Mouse (Mus musculus): ENCODE data around the gene Rnpep. TPM values are rescaled to one million over a fixed set of nuclear protein-coding genes. Genes with fewer than 3 reads are reported as not detected.

Gene Rnpep
- polyA plus RNA-seq, 1 experiment = 15.7 TPM

DNA sequence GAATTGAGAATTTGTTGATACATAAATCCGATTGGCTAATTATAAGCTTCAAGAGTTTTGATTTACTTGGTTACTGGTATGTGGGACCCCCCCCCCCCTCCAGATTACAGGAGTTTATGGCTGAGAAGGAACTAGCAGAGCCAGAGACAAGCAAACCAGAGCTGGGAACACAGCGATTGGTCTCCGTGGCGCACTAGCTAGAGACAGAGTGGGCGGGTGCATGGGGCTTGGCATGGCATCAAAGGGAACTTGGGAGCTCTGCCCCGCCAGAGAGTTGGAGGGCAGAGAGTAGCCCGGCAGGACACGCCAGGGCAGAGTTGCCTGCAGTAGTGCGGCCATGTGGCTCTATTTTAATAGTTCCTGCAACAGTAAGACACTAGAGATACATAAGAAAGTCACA is 3.2 kb downstream of the Rnpep start:
- Histone ChIP-seq H3K4me1 (ENCODE audit: control insufficient read depth, insufficient read depth, low read length) (peaks cover 14% of the 10 kb centered on the region), H3K4me3 (ENCODE audit: control insufficient read depth, low read depth, low read length) (no peak overlapping the region), H3K27me3 (ENCODE audit: control insufficient read depth, insufficient read depth, low read length) (peaks cover 2% of the 10 kb centered on the region), H3K27ac (ENCODE audit: control insufficient read depth, insufficient read depth, low read depth, low read length) (no peak overlapping the region), H3K36me3 (ENCODE audit: control insufficient read depth, insufficient read depth, low read length) (no peaks in the 10 kb centered on the region)
- TF ChIP-seq POLR2A (IDR thresholded peaks at IDR 0.05; ENCODE audit: control insufficient read depth, low read depth, low read length) (0 out of 2 replicates have a peak, but pooled peaks have one; percentile 28), CTCF (IDR thresholded peaks at IDR 0.05; ENCODE audit: control insufficient read depth, insufficient read depth, insufficient replicate concordance, low read depth, low read length) (no peak)

DNA sequence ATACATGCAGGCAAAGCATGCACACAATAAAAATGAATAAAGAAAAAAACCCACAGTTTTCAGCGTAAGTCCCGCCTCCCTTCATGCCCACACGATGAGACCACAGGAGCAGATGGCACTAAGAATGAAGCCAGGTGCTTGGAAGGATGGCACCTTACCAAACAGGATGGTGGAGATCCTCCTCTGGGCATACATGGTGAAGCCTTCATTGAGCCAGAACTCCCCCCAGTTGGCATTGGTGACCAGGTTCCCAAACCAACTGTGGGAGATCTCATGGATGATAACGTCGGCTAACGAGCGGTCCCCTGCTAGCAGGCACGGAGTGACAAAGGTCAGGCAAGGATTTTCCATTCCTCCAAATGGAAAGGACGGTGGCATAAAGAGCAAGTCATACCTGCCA is 12.5 kb downstream of the Rnpep start:
- Histone ChIP-seq H3K27me3 (ENCODE audit: control insufficient read depth, insufficient read depth, low read length) (no peaks in the 10 kb centered on the region), H3K4me3 (ENCODE audit: control insufficient read depth, low read depth, low read length) (no peak overlapping the region), H3K4me1 (ENCODE audit: control insufficient read depth, insufficient read depth, low read length) (no peaks in the 10 kb centered on the region), H3K36me3 (ENCODE audit: control insufficient read depth, insufficient read depth, low read length) (no peaks in the 10 kb centered on the region), H3K27ac (ENCODE audit: control insufficient read depth, insufficient read depth, low read depth, low read length) (no peak overlapping the region)
- no peak for TF ChIP-seq POLR2A (IDR thresholded peaks at IDR 0.05; ENCODE audit: control insufficient read depth, low read depth, low read length)
- TF ChIP-seq CTCF (IDR thresholded peaks at IDR 0.05; ENCODE audit: control insufficient read depth, insufficient read depth, insufficient replicate concordance, low read depth, low read length) = no peak

DNA sequence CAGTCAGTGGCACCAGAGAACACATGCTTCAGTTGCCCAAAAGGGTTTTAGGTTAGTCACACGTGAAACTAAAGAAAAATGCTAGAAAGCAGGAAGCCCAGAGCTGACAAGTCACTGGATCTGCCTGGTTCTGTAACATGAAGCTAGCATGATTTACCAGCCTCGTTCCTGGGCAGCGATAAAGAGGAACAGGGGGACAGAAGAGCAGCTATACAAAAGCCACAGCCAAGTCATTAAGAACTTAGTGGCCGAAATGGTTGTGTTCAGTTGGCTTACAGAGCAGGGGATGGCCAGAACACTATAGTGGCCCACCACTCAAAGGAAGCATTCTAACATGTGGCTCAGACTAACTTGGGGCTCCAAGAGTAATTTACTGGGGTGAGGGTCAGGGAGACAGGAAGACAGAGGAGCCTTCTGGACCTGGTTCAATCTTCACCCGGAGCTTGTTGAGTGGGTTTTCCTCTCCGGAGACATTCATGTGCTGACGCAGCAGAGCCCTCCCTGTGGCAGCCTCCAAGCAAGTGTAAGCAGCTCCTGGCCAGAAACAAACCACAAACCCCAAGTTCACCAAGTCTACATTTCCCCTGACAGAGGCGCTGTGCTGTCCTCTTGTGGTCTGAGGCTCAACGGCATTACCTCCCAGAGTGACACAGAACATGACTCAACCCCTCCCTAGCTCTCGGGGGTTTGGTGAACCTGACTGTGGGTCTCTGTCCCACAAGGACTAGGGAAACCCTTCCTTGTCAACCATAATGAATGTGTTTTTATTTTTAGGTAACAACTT is 16.0 kb downstream of the Rnpep start:
- H3K27me3 ChIP-seq (ENCODE audit: control insufficient read depth, insufficient read depth, low read length) = no peaks in the 10 kb centered on the region
- no peaks in the 10 kb centered on the region for H3K36me3 ChIP-seq (ENCODE audit: control insufficient read depth, insufficient read depth, low read length)
- H3K4me1 ChIP-seq (ENCODE audit: control insufficient read depth, insufficient read depth, low read length) = no peaks in the 10 kb centered on the region
- H3K4me3 ChIP-seq (ENCODE audit: control insufficient read depth, low read depth, low read length) = no peak overlapping the region
- no peak overlapping the region for H3K27ac ChIP-seq (ENCODE audit: control insufficient read depth, insufficient read depth, low read depth, low read length)
- TF ChIP-seq POLR2A (IDR thresholded peaks at IDR 0.05; ENCODE audit: control insufficient read depth, low read depth, low read length) (no peak), CTCF (IDR thresholded peaks at IDR 0.05; ENCODE audit: control insufficient read depth, insufficient read depth, insufficient replicate concordance, low read depth, low read length) (no peak)

DNA sequence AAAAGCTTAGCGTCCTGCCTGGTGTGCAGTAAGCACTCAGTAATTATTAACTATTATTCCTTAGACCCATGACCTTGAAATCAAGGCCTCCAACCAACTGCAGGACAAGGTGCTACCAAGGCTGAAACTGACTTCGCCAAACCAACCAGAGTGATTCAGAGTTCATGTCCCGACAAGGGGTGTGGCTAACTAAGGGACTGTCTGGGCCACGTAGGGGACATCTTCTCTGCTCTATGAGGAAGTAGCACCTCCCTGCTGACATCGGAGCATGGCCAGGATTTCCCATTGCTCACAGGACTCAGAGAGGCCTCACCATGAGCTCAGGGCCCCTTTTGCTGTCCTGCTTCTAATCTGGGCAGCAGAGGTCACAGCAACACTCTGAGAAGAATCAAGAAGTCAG is 18.1 kb downstream of the Rnpep start:
- TF ChIP-seq POLR2A (IDR thresholded peaks at IDR 0.05; ENCODE audit: control insufficient read depth, low read depth, low read length) (no peak), CTCF (IDR thresholded peaks at IDR 0.05; ENCODE audit: control insufficient read depth, insufficient read depth, insufficient replicate concordance, low read depth, low read length) (no peak)
- no peaks in the 10 kb centered on the region for H3K36me3 ChIP-seq (ENCODE audit: control insufficient read depth, insufficient read depth, low read length)
- H3K27ac ChIP-seq (ENCODE audit: control insufficient read depth, insufficient read depth, low read depth, low read length) = no peak overlapping the region
- H3K4me1 ChIP-seq (ENCODE audit: control insufficient read depth, insufficient read depth, low read length) = no peaks in the 10 kb centered on the region
- no peaks in the 10 kb centered on the region for H3K27me3 ChIP-seq (ENCODE audit: control insufficient read depth, insufficient read depth, low read length)
- no peak overlapping the region for H3K4me3 ChIP-seq (ENCODE audit: control insufficient read depth, low read depth, low read length)

DNA sequence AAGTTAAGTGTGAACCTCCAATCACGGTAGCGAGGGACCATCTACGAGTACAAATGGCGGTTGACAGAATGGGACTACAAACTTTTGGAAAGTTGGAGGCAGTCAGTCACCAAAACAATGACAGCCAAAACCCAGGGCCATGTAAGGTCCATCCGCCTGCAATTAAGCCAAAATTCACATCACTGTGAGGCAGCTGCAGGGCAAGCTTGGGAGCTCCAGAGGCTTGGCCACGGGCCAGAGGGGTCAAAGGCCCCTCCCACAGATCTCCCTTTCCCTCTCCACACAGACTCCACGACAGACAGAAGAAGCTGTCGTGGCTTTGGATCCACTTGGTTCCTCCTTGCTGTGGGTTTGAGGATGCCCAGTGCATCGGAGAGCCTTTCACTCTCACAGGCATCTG is 20.6 kb downstream of the Rnpep start:
- H3K4me1 ChIP-seq (ENCODE audit: control insufficient read depth, insufficient read depth, low read length) = peaks cover 7% of the 10 kb centered on the region
- no peak overlapping the region for H3K4me3 ChIP-seq (ENCODE audit: control insufficient read depth, low read depth, low read length)
- no peak for TF ChIP-seq POLR2A (IDR thresholded peaks at IDR 0.05; ENCODE audit: control insufficient read depth, low read depth, low read length)
- no peak for TF ChIP-seq CTCF (IDR thresholded peaks at IDR 0.05; ENCODE audit: control insufficient read depth, insufficient read depth, insufficient replicate concordance, low read depth, low read length)
- H3K27ac ChIP-seq (ENCODE audit: control insufficient read depth, insufficient read depth, low read depth, low read length) = no peak overlapping the region
- H3K36me3 ChIP-seq (ENCODE audit: control insufficient read depth, insufficient read depth, low read length) = no peaks in the 10 kb centered on the region
- no peaks in the 10 kb centered on the region for H3K27me3 ChIP-seq (ENCODE audit: control insufficient read depth, insufficient read depth, low read length)

DNA sequence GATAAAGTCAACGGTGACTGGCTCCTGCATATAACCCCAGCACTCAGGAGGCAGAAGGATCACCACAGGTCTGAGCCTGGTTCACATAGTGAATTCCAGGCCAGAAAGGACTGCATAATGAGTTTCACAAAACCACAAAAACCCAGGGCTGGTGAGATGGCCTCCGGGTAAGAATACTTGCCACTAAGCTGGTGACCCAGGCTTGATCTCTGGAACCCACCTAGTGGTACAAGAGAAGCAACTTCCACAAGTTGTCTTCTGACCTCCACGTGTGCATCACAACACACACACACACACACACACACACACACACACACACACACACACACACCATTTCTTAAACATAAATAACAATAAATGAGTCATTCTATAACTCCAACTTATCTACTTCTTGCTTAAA is 21.6 kb downstream of the Rnpep start:
- H3K27ac ChIP-seq (ENCODE audit: control insufficient read depth, insufficient read depth, low read depth, low read length) = no peak overlapping the region
- no peak for TF ChIP-seq POLR2A (IDR thresholded peaks at IDR 0.05; ENCODE audit: control insufficient read depth, low read depth, low read length)
- H3K27me3 ChIP-seq (ENCODE audit: control insufficient read depth, insufficient read depth, low read length) = no peaks in the 10 kb centered on the region
- no peaks in the 10 kb centered on the region for H3K36me3 ChIP-seq (ENCODE audit: control insufficient read depth, insufficient read depth, low read length)
- H3K4me1 ChIP-seq (ENCODE audit: control insufficient read depth, insufficient read depth, low read length) = peaks cover 10% of the 10 kb centered on the region
- H3K4me3 ChIP-seq (ENCODE audit: control insufficient read depth, low read depth, low read length) = no peak overlapping the region

DNA sequence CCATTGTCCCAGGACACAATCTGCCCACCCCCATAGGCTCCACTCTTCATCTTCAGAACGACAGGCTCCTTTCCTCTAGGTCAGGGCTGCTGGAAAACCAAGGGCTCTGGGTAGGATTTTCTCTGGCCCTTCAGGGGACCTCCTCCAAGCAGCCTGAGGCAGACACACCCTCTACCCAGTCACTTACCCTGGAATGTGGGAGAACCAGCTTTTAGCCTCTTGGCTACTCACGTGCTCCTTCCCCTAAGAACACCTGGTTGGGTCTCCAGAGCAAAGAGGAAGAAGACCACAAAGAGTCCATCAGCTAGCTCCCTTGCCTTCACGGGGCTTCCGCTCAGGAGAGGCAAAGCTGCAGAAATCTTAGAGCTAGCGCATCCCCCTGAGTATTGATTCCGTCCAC is 23.0 kb downstream of the Rnpep start:
- Histone ChIP-seq H3K27me3 (ENCODE audit: control insufficient read depth, insufficient read depth, low read length) (no peaks in the 10 kb centered on the region), H3K27ac (ENCODE audit: control insufficient read depth, insufficient read depth, low read depth, low read length) (no peak overlapping the region), H3K4me1 (ENCODE audit: control insufficient read depth, insufficient read depth, low read length) (peaks cover 10% of the 10 kb centered on the region), H3K4me3 (ENCODE audit: control insufficient read depth, low read depth, low read length) (no peak overlapping the region), H3K36me3 (ENCODE audit: control insufficient read depth, insufficient read depth, low read length) (no peaks in the 10 kb centered on the region)
- TF ChIP-seq POLR2A (IDR thresholded peaks at IDR 0.05; ENCODE audit: control insufficient read depth, low read depth, low read length) (no peak), CTCF (IDR thresholded peaks at IDR 0.05; ENCODE audit: control insufficient read depth, insufficient read depth, insufficient replicate concordance, low read depth, low read length) (no peak)

DNA sequence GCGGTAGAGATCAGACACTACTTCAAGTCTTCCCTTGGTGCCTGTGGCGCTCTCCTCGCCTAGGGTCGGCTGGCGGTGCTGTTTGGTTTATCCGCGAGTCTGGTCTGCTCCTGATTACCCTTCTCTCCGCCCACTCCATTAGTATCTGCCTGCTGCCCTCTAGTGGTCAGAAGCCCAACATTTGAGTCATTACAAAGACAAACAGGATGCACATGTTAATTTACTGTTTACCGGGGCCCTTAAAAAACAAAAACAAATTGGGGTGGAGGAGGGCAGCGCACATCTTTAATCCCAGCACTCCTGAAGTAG is 24.8 kb downstream of the Rnpep start:
- no peak for TF ChIP-seq POLR2A (IDR thresholded peaks at IDR 0.05; ENCODE audit: control insufficient read depth, low read depth, low read length)
- TF ChIP-seq CTCF (IDR thresholded peaks at IDR 0.05; ENCODE audit: control insufficient read depth, insufficient read depth, insufficient replicate concordance, low read depth, low read length) = peak; percentile 46; the same call in 1 of the 2 replicates
- H3K4me1 ChIP-seq (ENCODE audit: control insufficient read depth, insufficient read depth, low read length) = peaks cover 10% of the 10 kb centered on the region
- no peak overlapping the region for H3K27ac ChIP-seq (ENCODE audit: control insufficient read depth, insufficient read depth, low read depth, low read length)
- peak overlapping the region; percentile 44 for H3K4me3 ChIP-seq (ENCODE audit: control insufficient read depth, low read depth, low read length)
- H3K27me3 ChIP-seq (ENCODE audit: control insufficient read depth, insufficient read depth, low read length) = no peaks in the 10 kb centered on the region
- no peaks in the 10 kb centered on the region for H3K36me3 ChIP-seq (ENCODE audit: control insufficient read depth, insufficient read depth, low read length)

Data from testis, adult 2 months (tissue).